Mouse (Mus musculus) adrenal gland, adult 8-10 months (tissue): ENCODE measurements around the gene Grhl1. TPM values are rescaled to one million over a fixed set of nuclear protein-coding genes. Genes with fewer than 3 reads are reported as not detected.
"Not testable (repeated sequence)": the region's sequence is repeated elsewhere in the genome, so short reads cannot be mapped to it uniquely, and the experiment has no call there.

ENCODE experiments used
- DNase-seq: peaks from one replicate; pipeline ENCODE4 v3.0.0; 2022
- total RNA-seq, 4 experiments: library from RNA; stranded (reverse); gene quantifications; 2 replicates each; pipeline ENCODE4 v1.2.4; 2022

Gene Grhl1
- total RNA-seq, 4 experiments from 2014 or later, result 0.46 to 0.73 (median 0.59) TPM

DNA sequence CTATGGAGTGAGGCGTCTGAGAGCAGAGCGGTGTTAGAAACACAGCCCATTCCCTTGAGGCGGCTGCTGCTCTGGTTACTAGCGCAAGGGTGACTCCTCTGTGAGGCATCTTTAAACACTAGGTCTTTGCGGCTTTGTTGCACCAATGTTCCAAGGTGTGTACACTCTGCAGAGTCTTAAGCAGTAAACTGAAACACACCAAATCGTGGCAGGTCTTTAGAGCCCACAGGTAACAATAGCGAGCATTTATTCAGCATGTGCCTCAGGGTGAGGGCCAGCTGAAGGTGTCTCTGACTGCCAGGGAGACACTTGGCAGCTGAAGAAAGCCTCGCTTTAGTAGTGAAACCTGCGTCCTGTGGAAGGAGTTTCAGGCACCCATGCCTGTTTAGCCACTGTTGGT lies 20.0 kb downstream of the Grhl1 start:
- DNase-seq, result no peak

- DNase-seq, result peak; percentile 75
Observed at GRCm38 (mm10) chr12:24592956-24593672, 21.0 kb downstream of the Grhl1 start.

- no peak for DNase-seq
Observed at GRCm38 (mm10) chr12:24597376-24597775, 25.3 kb downstream of the Grhl1 start.

DNA sequence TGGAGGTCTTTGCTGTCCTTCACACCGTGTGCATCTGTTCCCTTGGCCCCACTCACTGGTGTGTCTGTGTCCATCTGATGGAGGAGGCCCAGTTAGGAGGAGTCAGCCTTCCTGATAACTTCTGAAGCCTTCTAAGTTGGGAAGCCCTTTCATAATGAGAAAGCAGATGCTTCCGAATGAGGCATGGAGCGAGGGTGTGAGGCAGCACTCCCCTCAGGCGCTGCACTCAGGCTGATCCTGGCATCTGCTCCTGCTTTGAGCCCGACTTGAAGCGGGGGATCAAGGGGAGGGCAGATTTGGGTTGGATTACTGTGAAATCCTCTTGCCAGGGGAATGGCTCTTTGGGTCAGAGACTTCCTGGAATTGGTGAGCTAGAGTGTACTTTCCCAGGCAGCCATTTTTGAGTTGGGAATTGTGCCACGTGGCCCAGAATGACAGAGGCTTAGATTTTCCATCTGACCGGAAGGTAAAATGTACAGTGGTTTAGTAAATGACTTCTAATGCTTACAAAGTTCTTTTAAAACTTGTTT lies 27.3 kb downstream of the Grhl1 start:
- no peak for DNase-seq

DNA sequence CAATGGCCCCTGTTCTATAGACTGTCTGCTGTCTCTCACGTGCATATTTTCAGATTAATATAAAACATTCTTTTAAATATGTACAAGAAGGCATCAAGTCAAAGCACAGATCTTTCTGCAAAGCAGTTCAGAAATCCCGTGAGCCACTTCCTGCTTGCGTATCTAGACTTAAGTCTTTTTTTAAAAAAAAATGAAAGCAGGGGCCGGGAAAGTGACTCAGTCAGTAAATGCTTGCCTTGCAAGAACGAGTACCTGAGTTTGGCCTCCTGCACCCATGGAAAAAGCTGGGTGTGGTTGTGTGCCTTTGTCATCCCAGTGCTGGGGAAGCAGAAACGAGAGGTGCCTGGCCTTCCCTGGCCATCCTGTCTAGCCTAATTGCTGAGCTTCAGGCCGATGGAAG lies 28.0 kb downstream of the Grhl1 start:
- no peak for DNase-seq

GRCm38 (mm10) chr12:24600806-24601205 lies 28.7 kb downstream of the Grhl1 start:
- peak; percentile 71 for DNase-seq

GRCm38 (mm10) chr12:24603266-24603665 lies 31.2 kb downstream of the Grhl1 start:
- DNase-seq, result peak; percentile 34

DNA sequence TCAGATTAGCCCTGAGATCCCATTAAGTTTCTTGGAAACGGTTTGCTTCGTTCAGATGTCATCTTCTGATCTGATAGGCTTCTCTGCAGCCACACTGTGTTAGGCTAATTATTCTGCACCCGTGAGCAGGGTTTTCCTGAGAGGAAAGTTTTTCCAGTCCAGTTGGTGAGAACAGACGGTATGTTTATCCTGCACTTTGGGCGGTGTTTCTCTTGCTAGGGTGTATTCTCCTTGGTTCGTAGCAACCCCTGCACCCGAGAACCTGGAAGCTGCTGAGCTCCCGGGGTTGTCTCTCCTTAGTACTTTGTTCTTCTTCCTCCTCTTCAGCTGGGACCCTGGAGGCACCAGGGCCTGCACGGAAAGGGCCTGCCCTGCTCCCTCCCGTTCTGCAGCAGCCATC lies 34.1 kb downstream of the Grhl1 start:
- DNase-seq, result no peak

GRCm38 (mm10) chr12:24612591-24612990 lies 40.5 kb downstream of the Grhl1 start:
- no peak for DNase-seq

DNA sequence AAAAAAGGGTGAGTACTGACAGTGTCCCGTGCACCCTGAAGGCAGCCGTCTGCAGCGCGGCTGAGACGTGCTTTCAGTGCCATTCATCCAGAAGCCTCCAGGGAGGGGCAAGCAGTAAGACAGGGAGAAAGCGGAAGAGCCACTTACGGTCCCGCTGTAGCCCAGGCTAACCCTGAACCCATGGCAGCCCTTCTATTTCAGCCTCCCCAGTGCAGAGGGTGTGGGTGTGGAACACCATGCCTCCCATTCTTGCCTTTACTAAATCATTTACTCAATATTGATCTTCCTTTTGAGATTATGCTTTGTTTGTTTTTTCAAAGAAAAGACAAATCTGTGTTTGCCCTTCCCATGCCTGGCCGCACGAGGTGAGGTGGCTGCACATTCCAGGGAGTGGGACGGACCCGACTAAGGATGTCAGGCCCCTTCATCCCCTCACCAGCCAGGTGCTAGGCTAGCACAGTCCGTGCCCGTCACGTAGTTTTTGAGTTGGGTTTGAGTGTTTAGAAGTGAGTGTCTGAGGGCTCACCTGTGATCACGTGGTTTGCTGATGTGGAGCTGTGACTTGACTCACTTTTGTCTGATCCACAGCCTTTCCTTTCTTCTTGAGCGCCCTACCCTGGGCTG lies 42.5 kb downstream of the Grhl1 start:
- DNase-seq, result no peak

DNA sequence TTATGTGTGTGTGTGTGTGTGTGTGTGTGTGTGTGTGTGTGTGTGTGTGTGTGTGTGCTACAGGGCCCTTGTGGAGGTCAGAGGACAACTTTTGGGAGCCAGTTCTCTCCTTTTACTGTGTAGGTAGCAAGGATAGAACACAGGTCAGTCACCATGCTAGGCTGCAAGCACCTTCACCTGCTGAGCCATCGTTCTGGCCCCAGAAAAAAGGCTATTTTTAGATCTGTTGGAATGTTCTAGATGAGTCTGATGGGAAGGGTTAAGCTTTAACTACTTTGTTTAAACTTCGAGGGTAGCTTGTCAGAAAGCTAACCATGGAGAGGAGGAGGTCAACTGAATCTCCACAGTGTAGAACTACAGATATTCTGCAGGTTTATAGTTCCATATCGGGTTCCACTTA lies 43.1 kb downstream of the Grhl1 start:
- DNase-seq, result no peak

GRCm38 (mm10) chr12:24619436-24619835 lies 47.4 kb downstream of the Grhl1 start:
- no peak for DNase-seq

DNA sequence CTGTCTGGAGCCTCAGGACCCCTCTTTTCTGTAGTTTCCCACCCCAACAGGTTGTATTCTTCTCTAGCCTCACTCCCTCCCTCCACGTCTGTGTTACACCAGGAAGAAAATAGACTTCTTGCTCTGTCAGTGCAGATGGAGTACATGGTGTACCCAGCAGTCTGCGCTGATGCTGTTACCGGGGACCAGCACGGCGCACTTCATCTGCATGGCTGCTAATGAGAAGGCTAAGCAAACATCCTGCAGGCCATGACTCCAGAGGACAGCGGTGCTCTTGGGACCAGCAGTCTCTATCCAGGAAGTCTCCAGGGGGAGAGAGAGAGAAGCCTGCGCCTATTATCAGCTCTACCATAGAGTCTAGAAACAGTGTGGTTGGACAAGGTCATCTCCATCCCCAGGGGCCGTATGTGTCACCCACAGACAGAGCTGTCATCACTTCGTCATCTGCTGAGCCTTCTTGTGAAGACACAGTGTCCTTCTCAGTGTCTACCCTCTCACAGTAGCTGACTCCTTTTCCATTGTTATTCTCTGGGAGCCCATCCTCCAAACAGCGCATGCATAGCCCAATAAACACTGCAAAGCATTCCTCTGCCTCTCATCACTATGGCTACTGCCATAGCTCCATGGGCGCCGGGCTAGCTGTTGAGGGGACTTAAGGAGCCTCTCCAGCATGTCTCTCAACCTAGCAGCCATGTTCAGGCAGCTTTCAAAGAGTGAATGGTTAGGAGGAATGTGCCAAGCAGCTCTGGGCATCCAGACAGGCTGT lies 51.6 kb downstream of the Grhl1 start:
- no peak for DNase-seq

- no peak for DNase-seq
Observed at GRCm38 (mm10) chr12:24626401-24626800, 54.3 kb downstream of the Grhl1 start.

- no peak for DNase-seq
Observed at GRCm38 (mm10) chr12:24627215-24627614, 55.1 kb downstream of the Grhl1 start.

- peak; percentile 28 for DNase-seq
Observed at GRCm38 (mm10) chr12:24630220-24630619, 58.1 kb downstream of the Grhl1 start.

DNA sequence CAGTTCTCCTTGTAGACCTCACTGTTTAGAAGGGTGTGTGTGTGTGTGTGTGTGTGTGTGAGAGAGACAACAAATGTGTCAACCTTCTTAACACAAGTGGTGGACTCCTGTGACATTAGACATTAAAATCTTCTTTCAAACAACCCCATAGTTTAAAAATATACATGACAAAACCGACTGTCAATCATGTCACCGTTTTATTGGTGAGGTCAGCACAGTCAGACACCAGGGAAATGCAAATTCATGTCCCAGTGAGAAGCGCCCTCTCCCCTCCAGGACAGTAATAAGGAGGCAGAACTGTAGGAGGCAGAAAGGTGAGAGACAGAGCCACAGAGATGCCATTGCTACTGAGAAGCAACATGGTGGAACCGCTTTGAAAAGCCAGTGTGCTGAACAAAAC lies 60.3 kb downstream of the Grhl1 start:
- no peak for DNase-seq

- DNase-seq, result no peak
Observed at GRCm38 (mm10) chr12:24633753-24634191, 61.7 kb downstream of the Grhl1 start.

GRCm38 (mm10) chr12:24634212-24634611 lies 62.1 kb downstream of the Grhl1 start:
- no peak for DNase-seq

DNA sequence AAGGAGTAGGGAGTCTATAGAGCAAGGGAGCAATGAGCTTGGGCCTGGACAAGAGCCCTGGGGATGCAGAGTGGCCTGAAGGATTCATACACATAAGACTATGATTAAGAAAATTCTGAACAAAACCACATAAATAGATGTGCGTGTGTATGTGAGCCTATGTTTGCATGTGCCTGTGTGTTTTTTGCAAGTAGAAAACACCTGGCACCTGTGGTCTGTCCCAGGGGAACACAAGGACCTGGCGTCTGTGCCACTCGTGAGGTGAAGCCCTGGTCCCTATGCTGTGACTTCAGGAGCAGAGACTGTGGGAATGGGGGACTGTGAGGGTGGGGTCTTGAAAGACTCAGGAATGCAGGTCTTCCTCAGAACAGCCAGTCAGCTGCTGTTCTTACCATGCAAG lies 62.6 kb downstream of the Grhl1 start:
- DNase-seq, result no peak

DNA sequence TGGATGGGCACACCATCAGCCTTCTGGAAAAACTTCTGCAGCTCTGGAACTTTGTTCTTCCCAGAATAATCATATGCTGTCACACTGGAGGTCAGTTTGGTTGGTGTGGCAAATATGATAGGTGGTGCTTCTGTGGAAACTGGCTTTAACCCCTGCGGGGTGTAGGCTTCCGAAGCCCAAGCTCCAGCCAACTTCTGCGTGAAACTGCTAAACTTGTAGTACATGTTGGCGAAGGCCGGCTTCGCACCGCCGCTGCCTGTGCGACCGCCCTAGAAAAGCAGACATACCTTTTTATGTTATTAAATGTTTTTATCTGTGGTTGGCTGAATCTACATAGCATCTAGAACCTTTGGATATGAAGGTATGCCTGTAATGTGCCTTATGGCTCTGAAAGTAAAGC lies 66.7 kb downstream of the Grhl1 start:
- not testable (repeated sequence) for DNase-seq

DNA sequence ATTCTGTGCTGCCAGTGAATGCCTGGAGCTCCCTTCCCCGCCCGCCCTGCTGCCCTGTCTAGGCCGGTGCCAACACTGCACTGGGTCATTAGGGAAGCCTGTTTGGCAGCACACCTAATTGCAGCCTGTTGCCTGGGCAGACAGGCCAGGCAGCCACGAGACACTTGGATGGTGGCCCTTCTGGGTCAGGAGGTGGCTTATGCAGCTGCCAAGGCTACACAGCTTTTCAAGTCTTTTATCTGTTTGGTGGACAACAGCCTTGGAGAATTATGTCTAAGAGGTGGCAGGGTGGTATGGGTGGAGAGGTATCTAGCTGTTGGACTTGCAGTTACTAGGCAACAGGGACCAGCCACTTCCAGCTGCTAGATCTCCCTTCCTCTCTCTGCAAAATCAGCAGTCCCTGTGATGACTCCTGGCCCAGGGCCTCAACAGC lies 70.3 kb downstream of the Grhl1 start:
- peak; percentile 59 for DNase-seq

GRCm38 (mm10) chr12:24644125-24644571 lies 72.1 kb downstream of the Grhl1 start:
- no peak for DNase-seq
